Mouse (Mus musculus) testis, postnatal 10 days (tissue): ENCODE results near the gene Chrna9.
"Not testable (repeated sequence)": the region's sequence is repeated elsewhere in the genome, so short reads cannot be mapped to it uniquely, and the experiment has no call there.

Source experiments
- DNase-seq: peaks from one replicate; pipeline ENCODE4 v3.0.0; 2021; ENCODE audit warnings: low spot score

Chrna9 gene

DNA sequence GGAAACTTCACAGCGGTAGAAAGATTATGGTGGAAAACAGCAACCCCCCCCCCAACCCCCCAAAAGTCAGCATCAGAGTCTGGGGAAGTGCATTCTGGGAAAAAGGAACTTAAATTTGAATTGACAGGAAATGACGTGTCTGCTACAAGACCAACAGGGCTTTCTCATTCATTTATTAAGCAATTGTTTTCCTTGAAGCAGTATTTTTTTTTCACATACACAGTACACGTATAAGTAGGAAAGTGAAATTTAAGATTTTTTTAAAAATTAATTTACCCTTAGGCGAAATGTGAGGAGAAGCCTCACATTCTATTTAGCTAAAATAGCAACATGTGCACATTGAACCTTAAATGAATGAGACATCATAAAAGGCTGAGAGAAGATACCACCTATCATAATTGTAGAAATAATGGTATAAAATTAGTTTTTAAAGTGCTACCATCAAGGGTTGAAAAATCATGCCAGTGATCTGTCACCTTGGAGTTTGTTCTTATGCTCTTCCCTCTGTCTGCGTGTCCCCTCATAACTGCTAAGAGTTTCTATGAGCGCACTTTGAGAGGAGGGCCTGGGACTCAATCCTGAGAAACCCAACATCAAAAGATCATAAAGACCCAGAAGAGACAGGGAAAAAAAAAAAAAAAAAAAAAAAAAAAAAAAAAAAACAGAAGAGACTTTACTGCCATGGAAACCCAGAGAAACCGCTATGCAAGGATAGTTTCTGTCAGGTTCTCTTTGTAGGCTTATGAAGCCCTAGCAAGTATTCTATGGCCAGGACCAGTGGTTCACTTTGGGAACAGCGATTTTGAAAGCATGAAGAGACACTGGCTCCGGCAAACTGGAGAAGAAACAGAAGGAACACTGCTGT, 21.7 kb downstream of the Chrna9 start:
- no peak for DNase-seq

DNA sequence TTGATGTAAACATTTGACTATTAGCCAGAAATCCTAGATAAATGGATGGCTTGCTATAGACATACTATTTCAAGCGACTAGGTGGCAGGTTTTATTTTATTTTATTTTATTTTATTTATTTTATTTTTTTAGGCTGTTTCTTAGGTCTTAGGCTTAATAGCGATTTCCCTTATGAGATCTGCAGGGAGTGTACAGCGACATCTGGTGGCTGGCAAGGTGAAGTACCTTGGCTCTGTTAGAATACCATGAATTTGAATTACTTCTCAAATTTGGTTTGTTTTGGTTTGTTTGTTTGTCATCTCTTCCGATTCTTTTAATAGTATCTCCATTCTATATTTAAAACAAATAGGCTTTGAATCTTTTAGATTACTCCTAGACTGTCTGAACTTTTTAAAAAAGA, 23.9 kb downstream of the Chrna9 start:
- DNase-seq = peak; percentile 62

DNA sequence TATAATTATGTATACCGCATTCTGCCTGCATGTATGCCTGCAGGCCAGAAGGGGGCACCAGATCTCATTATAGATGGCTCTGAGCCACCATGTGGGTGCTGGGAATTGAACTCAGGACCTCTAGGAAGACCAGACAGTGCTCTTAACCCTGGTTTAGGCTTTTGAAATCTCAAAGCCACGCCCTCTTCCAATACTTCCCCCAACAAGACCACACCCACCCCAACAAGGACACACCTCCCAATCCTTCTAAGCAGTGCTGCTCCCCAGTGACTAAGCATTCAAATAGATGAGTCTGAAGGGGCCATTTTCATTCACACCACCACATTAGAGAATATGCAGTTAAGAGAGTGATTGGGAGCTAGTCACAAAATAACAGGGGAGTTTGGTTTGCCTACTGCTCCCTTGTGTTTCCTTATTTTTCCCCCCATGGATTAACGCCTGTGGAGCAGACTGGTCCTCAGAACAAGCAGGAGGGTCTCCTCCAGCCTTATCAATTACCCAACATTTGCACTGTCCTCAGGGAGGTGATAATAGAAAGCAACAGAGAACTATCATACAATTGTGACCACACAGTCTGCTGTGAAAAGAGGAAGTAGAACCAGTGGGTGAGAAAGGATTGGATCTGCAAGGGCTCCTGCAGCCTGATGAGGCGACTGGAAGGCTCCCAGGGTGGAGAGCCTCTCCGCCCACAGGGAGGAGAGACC, 25.3 kb downstream of the Chrna9 start:
- DNase-seq = no peak

DNA sequence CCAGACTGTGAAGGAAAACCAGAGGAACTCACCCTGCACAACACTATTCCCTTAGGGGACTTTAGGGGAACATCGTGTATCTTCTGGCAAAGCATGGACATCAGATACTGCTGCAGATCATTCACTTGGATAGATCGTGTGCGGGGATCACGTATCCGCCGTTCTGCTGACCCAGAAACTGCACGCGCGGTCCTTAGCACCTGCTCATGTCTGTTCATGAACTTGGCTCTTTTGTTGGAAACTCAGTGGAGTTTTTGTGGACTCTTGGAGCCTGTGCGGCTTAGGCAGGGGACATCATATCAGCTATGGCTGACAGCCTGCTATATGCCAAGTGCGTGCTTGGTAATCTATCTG, 25.9 kb downstream of the Chrna9 start:
- no peak for DNase-seq

DNA sequence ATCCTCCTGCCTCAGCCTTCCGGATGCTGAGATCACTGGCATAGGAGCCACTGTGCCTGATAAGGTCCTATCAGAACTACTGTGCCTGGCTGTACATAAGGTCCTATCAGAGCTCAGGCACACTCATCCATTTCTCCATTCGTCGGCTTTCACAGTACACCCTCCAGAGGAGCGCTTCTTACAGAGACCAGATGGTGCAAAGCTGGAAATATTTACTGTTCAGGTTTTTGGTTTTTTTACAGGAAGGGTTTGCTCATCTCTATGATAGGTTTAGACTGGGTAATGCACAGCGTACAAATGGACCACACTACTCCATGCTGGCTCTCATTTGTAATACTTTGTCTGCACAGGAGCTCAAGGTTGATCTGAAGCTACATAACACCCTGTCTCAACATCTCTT, 28.6 kb downstream of the Chrna9 start:
- no peak for DNase-seq

DNA sequence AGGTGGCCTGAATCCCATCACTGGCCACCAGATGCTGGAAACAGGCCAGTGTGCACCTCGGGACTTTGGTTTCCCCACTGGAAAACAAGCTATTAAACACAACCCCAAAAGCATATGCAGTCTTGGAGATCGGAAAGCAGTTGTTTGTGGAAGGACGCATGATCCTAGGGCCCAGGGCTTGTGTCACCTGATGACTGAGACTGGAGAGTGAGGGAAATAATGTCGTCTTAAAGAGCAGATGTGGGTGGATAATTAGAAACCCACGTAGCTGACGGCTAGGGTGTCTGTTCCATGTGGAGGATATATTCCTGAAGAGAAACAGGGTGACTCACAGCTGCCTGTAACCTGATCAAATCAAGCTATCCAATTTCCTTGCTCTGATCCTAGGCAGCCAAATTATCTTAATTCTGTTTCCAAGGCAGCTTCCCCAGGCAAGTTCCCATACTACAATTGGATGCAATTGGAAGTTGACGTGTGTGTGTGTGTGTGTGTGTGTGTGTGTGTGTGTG, 31.1 kb downstream of the Chrna9 start:
- DNase-seq = peak; percentile 48

DNA sequence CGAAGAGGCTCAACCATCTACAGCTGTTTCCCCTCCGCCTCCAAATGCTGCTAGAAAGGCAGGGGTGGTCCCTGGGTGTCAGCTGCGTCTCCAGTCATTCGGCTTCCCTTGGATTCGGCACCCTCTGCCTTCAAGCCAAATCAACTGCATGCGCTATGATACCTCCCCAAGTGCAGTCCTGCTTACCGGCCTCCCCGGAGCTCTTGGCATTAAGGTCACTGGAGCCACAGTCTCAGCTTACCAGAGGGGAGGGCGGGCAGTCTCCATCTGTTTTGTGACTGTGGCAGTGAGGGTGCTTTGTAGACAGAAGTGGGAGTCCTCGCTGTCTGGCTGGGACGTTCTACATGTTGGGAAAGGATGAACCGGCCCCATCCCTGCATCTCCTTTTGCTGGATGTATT, 32.4 kb downstream of the Chrna9 start:
- DNase-seq = no peak

DNA sequence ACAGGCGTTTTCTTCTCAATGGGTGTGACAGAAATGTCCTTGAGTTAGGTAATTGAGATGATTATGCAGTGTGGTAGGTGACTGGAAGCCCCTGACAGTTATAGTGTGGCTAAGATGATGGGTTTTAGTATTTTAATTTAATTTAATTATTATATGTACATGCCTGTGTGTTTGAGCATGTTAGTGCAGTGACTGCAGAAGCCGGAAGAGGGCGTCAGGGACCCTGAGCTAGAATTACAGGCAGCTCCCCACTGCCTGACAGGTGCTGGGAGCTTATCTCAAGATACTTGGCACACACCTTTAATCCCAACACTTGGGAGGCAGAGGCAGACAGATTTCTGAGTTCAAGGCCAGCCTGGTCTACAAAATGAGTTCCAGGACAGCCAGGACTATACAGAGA, 33.3 kb downstream of the Chrna9 start:
- no peak for DNase-seq

DNA sequence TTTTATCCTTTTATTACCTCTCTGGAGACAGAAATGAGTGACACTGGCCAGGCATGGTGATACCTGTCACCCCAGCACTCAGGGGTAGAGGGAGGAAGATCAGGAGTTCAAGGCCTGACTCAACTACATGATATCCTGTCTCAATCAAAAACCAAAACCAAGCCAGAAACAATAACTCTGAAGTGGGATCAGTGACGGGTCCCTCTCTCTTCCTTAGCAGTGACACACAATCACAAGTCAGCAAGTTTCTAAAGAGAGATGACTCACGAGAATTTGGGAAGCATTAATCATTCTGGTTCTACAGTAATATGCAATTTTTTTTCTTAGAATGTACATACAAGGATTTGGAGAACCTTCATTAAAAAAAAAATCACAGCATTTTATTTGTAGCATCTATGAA, 38.5 kb downstream of the Chrna9 start:
- DNase-seq = no peak

DNA sequence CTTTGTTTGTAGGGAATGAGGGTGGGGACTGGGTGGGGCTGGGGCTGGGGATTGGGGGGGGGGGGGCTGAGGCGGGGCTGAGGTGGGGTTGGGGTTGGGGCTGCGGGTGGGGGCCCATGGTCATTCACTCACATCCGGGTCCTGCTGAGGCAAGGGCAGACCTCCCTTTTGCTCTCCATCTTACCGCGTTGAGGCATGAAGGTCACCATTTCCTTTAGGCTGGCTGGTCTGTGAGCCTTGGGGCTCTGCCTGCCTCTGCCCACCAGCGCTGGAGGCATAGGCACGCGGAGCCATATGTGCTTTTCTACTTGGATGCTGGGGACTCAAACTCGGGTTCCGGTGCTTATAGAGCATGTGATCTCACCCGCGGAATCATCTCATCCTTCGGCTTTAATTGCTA, 41.0 kb downstream of the Chrna9 start:
- no peak for DNase-seq

DNA sequence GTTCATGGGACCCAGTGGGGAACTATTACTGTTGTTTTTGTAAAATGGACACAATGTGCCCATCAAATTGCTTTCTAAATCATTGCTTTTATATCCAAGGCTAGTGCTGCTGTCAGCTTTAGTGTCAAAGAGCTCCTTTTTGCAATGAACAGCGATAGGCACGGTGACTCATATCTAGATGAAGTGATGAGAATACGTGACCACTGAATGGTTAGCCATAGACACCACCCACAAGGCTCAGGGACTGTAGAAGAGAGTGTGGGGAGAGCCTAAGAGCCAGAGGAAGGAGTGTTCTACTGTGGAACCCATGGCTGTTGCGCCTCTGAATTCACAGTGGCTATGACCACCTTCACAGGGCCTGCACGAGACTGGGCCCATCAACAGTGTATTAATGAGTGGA, 51.7 kb downstream of the Chrna9 start:
- DNase-seq = no peak

DNA sequence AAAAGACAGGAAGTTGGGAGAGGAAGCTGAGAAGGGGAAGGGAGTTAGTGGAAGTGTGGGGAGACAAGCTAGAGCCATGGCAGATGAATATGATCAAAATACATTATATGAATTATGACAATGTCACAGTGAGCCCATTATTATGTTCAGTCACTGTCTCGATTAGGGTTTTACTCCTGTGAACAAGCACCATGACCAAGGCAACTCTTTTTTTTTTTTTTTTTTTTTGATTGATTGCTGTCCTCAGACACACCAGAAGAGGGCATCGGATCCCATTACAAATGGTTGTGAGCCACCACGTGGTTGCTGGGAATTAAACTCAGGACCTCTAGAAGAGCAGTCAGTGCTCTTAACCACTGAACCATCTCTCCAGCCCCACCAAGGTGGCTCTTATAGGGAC, 52.3 kb downstream of the Chrna9 start:
- not testable (repeated sequence) for DNase-seq

DNA sequence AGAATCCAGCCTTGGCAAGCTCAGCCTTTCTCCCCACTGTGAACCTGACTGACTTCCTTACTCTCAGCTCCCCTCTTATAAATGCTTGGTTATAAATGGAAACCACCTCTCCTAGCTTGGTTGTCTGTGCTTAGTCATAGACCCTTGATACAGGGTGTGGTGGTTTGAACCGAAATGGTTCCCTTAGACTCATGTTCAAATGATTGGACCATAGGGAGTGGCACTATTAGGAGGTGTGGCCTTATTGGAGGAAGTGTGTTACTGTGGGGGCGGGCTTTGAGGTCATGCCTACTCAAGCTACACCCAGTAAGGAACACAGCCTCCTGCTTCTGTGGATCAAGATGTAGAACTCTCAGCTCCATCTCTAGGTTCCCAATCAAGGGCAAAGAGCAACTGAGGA, 56.5 kb downstream of the Chrna9 start:
- DNase-seq = no peak

DNA sequence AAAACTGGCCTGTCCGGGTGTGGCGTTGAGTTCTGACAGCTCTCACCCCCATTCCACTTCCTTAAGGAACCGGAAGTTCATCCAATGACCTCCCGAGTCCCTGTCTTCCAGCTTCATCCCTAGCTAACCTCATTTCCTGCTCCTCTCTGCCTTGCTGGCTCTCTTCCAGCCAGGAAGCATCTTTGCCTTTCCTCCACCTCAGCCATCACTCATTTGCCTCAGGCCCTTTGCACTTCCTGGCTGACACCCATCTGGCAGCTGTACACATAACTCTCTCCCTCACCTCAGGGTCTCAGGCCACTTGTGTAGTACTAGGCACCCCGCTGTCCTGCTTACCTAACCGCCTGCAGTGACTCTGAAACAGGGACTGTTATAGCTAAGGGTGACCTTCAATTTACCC, 59.9 kb downstream of the Chrna9 start:
- no peak for DNase-seq

DNA sequence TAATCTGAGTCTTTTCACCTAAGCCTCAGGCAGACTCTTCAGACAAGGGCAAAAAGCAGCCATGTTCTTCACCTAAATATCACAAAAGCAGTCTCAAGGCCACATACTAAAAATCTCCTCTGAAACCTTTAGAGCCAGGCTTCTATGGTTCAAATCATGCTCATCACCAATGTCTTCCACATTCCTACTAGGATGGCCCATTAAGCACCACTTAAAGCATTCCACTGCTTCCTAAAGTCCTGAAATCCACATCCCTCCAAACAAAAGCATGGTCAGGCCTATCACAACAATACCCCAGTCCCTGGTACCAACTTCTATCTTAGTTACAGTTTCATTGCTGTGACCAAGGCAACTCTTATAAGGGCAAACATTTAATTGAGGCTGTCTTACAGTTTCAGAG, 63.1 kb downstream of the Chrna9 start:
- no peak for DNase-seq

DNA sequence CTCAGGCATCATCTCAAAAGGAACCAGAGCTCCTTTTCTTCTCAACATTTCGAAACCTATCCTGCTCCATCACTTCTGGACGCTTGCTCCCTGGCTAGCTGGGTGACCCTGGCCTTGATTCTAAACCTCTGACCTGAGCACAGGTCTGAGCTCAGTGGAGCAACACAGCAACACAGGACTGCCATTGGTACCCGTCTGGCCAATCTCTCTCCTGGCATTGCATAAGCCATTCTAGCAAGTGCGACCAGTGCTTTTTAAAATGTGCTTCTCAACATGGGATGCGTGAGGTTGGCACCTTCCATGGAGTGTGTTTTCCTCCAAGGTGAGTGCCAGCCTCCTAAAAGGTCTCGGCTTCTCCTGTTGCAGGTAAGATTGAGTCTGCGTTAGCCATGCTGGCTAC, 64.4 kb downstream of the Chrna9 start:
- no peak for DNase-seq

DNA sequence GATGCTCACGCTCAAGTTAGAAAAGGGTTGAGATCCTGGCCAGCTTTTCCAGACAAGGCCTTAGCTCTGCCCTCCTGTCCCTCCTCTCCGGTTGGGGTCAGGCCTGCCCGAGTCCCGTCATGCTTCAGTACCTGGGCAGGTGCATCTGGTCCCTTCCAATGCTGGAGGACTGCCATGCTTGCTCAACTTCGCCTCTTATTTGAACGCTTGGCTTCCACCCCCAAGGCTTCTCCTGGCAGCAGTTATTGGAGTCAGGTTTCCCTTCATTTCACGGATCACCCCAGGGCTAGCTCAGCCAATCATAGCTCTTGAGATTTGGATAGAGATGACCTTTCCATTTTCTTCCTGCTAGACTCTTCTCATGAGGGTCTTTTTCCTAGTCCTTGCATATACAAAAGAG, 65.4 kb downstream of the Chrna9 start:
- no peak for DNase-seq

DNA sequence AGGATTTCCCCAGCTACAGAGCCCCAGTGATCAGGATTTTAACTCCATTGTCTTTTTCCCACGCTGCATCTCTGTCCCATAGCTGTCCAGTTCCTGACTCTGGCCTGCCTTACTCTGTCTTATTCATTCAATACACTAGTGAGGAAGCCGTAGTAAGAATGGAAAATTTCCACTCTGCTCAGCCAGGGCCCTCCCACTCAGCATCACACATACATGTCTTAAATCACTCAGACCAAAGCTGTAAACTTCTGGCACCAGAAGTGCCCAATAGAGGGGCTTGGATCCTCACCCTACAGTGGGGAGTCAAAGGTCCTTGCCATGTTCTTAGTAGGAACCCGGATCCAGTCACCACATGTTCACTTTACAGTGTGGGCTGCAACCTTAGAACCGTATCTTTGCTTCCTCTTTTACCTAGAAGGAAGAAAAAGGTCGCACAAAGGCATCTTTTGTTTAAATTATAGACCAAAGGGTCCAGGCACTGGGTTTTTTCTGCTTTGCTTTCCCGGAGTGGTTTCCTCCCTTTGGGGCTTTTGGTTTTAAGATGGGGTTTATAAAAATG, 65.9 kb downstream of the Chrna9 start:
- DNase-seq = no peak

DNA sequence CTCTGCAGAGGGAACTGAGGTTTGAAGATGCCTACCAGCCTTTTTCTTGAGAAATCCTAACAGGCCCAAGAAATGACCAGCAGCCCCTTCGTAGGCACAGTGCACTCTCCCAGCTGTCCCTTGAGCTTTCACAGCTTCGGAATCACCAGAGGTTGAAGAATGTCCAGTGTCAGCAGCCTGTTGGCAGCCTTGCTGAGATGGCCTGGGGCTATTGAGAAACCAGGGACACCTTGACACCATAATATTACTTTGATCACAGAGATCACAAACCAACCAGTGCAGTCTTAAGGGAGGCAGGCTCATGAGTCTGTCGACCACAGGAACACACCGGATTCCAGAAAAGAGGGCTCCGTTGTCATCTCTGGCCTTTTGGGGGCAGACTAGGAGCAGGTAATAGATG, 66.5 kb downstream of the Chrna9 start:
- DNase-seq = no peak

DNA sequence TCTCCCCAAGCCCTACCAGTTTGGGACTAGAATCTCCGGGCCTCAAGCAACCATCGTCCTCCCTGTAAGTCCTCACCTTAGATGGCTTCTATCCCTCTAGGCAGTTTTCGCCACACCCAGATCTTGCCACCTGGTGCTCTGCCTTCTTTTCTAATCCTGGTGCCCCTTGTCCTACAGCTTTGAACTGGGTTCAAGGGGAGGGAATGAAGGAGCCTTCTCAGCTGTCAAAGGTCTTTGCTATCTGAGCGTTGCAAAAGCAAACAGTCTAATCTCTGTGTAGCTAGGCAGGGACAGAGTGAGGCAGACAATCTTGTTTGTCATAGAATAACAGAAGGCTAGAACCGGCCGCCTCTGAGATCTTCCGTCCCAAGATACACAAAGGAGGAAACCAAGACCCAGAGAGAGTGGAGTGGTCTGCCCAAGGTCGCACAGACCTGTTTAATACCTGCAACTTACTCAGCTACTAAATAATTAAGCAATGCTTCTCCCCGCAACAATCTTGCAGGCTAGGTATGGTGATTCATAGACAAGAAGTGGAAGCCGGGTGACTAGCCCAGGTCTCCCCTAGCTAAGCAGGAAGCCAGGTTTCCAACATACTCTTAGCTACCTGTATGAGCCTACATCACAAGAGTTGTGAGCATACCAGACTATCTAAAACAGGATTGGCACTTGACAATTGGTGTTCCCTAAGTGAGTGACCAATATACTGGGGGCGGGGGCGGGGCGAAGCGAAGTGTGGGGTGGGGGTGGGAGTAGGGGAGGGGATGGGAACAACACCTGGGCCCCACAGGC, 69.6 kb downstream of the Chrna9 start, which contains the start of gene 9130230L23Rik:
Gene 9130230L23Rik (minus strand): TSS at position 152 of the 792 bp plus-strand sequence.
- DNase-seq = no peak

DNA sequence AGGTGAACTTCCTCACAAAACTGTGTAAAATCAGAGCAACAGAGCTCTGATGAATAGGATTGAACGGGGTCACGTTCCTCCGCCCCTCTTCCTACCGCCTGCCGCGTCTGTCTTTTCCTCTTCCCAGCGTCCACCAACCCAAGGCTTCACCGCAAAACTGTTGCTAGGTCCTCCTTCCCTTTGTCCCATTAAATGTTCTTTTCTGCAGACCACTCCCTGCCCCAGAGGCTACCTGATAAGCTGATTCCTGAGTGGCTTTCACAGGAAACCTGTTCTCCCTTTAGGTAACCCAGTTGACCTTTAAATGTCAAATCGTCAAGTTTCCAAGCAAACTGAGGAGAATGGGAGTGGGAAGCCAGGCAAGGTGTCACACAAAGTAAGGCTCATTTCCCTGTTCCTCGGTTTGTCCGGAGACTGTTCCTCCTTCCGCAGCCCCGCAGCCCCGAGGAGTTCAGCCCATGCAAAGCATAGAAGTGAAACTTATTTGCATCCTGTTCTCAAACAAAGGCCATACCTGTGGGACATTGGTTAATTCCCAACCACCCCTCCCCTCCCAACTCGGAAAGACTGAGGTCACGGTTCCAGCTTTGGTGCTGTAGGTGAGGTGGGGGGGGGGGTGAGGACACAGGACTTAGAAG, 70.4 kb downstream of the Chrna9 start:
- no peak for DNase-seq
